Mouse (Mus musculus) heart, postnatal 36 days (tissue): ENCODE results near the gene Fktn. TPM values are rescaled to one million over a fixed set of nuclear protein-coding genes. Genes with fewer than 3 reads are reported as not detected.
A peak's percentile ranks its signal among the peaks of the same experiment; 100 is the strongest.
"Not testable (repeated sequence)": the region's sequence is repeated elsewhere in the genome, so short reads cannot be mapped to it uniquely, and the experiment has no call there.

ENCODE experiments used
- DNase-seq, 2 experiments: peaks; one replicate each; pipeline ENCODE4 v3.0.0; 2021 to 2022
- intact Hi-C: fragments of 180-260 bp; cut with DNase I; formaldehyde crosslinking; loops from one replicate; pipeline ENCODE4 v1.15.1; 2025
- total RNA-seq, 2 experiments: library from RNA; stranded (reverse); gene quantifications; 2 replicates each; pipeline ENCODE4 v1.2.3; 2021

Fktn gene
- total RNA-seq, 2 experiments from 2014 or later = 16.9 to 18.3 TPM

DNA sequence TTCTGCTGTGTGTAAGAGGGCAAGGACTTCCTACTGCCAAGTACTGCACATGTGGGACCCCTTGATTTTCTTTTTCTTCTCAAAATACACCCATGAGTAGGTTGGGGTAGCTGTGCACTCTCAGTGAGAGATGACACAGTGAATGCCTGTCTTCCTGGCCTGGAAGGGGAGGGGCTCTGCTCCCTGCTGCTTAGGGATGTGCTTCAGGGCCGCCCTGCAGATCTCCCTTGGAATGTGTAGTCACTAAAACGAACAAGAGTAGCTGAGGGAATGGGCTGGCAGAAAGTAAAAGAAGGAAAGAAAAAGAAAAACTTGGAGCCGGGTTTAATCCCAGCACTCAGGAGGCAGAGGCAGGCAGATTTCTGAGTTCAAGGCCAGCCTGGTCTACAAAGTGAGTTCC is 48.7 kb downstream of the Fktn start:
- intact Hi-C loops = no loop called here
- DNase-seq = no peak

DNA sequence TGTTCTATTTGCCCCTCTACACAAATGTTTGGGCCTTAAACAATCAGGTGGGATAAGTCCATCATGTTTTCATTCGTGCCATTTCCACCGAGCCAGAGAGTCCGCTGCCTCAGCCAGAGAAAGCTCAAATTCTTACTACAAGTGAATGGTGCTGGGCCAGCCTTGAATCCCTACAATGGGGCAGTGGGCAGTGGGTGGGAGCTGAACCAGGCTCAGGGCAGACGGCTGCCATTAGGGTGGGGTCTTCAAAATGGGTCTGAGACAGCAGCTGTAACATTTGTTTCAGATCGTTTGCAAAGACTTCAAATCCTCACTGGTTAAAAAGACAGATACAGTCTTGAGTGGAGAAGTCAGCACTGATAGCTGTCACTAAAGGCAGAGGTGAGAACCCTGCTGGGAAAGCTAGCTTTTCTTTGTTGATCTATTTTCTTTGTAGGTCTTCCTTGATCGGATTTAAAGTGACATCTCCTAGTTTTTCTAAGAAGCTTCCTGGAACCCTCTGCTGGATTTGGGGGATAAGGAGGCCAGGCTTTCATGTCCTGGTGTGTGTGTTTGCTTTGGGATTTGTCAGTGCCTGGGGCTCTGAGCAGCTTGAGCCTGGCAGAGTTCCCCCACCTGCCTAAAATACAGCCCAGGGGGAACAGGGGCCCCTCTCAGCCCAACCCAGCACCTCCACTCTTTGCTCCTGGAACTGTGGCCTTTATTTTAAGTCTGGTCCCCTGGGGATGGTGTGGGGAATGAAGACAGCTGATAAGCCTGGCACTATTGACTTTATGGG is 57.3 kb downstream of the Fktn start:
- intact Hi-C loops = no loop called here
- no peak for DNase-seq

- no peak for DNase-seq
- intact Hi-C loops = no loop called here
Measured at GRCm38 (mm10) chr4:53772004-53772403, 58.2 kb downstream of the Fktn start.

DNA sequence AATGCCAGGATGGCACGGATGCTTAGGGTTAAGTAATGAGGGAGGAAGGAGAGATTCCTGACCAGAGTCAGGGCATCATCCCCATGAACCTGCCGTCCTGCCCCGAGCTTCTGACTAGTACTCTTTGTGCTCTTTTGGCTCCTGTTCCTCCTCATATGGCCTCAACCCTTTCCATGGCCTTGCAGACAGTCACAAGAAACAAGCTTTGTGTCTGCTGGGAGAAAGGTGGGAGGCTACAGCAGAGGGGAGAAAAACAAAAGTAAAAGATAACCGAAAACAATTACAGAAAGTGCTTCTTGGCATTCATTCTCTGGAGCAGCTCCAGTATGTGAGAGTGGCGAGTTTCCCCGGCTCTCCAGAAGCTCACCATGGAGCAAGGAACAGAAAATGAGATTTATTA is 60.1 kb downstream of the Fktn start:
- intact Hi-C loops = no loop called here
- no peak for DNase-seq

DNA sequence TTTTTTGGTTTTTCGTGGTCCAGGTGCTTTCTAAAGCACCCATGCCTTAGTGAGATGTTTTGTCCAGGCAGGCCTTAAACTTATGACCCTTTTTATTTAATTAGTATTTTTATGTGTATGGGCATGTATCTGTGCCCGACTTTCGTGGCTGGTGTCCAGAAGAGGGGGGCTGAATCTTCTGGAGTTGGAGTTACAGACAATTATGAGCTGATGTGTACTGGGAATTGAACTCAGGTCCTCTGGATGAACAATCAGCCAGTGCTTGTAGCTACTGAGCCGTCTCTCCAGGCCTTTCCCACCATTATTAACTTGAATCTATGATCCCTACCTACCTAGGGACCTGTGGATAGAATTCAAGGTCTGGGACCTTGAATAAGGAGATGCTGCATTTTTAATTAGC is 67.6 kb downstream of the Fktn start:
- DNase-seq = no peak
- intact Hi-C loops = no loop called here

DNA sequence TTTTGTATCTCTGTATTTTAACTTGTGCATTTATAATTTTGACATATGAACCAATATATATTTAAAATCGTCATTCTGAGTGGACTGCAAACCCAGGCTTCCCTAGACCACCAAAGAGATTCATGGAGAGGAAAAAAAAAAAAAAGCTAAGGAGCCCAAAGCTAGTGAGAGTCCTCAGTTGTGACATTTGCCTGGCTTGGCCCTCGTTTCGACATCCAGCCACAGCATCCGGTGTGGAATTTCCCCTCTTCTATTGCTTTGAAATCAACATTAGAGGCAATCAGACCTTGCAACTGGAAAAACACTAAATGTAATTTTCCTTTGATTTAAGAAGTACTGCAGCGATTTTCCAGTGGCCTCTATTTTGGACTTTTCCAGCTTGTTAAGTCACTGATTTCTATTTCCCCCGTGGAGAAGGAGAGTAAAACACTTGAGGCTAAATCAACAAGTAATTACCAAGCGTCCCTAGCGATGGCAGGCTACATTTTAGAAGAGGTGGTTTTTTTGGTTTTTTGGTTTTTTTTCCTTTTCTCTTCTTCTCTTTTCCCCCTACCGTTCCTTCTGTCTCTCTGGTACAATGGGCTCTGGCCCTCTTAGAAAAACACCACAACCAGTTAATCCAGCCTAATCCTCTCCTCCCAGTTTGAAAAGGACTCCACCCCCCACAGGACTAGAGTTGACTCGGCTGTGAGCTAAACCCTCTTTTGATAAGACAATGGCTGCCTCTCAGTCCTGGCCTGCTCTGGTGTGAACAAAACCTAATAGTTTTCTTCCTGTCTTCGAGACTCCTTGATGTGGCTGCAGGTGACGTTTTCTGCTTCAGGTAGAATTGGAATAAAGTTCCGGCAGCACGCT is 68.6 kb downstream of the Fktn start:
- no peak for DNase-seq
- intact Hi-C loops = no loop called here

GRCm38 (mm10) chr4:53785746-53786398 is 72.1 kb downstream of the Fktn start:
- no peak for DNase-seq
- intact Hi-C loops = no loop called here

DNA sequence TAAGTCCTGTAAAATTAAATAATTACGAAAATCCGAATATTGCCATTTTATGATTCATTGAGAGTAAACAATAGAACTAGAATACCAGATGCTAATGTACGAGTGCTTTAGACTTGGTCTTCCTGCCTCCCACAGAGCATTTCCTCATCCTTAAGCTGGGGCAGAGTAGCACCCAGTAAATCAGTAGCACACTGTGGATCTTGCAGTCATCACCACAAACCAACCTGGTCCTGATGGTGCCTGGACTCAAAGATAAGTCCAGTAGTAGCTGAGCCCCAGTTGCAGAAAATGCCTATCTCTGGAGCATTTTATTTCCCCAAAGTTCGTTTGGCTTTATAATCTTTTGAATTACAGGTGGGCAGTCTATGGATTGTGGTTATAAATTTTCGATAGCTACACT is 73.1 kb downstream of the Fktn start:
- intact Hi-C loops = no loop called here
- no peak for DNase-seq

DNA sequence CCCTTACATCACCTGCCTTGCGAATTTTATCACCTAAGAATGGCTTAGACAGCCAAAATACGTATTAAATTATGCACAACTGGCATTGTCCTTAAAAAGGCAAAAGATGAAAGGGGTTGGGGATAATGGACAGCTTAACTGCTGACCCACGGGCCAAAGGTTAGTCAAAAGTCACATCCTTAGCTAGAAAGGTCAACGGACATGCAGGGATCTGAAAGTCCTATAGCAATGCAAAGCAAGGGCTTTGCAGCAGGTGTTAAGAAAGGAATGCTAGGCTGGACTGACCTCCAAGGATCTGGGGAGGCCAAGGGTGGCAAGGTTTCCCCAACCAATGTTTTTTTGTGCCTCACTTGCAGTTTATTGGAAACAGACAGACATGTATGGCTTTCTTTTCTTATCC is 75.5 kb downstream of the Fktn start:
- intact Hi-C loops = no loop called here
- no peak for DNase-seq

DNA sequence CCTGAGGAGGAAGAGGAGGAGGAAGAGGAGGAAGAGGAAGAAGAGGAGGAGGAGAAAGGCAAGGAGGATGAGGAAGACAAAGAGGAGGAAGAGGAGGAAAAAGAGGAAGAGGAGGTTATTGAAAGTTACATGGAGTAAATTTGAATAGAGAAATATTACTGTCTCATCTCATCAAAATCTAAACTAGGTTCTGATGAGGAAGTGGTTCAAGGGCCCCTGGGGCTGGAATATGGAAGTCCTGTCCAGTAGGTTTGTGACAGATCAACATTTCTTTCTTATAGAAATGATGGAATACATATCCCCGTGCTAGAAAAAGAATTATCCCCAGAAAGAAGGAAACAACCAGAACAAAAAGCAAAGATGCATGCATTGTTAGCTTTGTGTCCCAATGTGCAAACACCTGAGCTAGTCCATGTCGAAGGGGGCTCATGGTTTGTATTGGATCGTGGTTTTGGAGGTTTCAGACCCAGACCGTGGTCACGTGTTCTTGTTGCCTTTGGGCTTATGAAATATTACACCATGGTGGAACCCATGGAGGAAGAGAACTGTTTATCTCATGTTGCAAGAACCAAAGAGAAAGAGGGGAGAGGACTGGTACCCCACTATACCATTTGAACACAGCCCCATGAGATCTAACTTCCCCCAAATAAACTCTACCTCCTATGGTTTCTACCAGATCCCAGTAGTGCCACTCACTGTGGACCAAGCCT is 80.6 kb downstream of the Fktn start:
- intact Hi-C loops = no loop called here
- no peak for DNase-seq

GRCm38 (mm10) chr4:53795086-53795485 is 81.3 kb downstream of the Fktn start:
- DNase-seq = no peak
- intact Hi-C loops = no loop called here

DNA sequence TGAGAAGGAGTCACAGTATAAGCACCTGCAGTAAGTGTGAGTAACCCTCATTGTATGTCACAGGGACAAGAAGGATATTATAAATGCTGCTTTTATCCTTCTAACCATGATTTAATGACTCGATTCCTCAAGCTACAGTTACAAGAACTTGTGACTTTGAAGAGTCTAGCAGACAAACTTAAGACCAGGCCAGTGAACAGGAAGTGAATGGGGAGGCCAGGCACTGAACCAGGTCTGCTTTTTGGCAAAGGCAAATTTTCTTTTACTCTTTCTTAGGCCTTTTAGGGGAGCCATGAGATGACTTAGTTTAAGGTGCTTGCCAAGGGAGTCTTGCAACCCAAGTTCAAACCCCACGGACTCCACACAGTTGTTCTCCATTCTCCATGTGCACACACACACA is 81.9 kb downstream of the Fktn start:
- no peak for DNase-seq
- intact Hi-C loops = no loop called here

GRCm38 (mm10) chr4:53796865-53797772 is 83.3 kb downstream of the Fktn start:
- intact Hi-C loops = no loop called here
- DNase-seq = no peak

DNA sequence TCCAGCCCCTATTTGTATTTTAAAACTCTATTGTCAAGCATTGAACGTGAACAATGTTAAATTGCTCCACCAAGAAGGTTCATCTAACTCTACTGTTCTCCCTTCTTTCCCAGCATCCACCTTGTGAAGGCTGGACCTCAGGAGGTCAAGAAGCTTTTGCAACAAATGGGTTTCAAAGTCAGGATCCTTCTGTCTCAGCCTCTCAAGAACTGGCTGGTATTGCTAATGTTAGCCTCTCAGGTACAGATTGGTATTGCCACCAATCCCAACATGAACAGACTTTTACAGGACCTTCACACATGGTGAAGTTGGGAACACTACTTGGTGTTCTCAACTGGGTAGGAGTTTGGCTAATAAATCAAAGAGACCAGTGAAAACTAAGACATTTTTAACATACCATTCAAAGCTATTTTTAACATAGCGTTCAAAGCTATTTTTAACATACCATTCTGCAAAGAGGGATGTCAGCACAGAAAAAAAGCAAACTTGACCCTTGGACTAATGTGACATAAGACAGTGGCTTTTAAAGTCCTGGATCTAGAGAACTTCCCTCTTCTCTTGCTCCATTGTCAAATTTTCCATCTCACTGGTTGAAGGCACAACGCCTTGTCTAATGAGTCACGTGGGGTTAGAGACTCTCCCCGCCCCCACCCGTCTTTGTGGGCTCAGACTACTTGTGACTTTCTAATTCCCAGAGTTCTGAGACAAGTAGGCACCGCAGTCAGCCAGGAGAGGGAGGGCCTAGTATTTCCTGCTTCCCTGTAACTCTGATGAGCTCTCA is 85.3 kb downstream of the Fktn start:
- intact Hi-C loops = no loop called here
- DNase-seq = no peak

DNA sequence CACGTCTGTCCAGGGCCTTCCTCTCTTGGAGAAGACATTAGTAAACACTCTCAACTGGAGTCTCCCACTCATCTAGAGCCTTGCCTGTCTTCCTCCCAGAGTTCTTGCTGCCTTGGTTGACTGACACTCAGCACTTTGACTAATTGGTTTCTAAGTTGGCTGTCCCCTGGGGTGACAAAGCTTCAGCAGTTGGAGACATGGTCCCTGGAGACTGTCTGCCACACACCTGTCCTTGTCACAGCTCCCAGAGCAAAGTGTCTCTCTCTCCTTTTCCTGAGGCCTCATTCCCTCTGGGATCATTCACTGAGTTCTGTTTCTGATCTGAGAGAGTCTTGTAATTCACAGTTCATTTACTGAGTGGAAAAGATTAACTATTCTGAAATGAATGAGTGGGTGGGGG is 86.0 kb downstream of the Fktn start:
- intact Hi-C loops = no loop called here
- no peak for DNase-seq

DNA sequence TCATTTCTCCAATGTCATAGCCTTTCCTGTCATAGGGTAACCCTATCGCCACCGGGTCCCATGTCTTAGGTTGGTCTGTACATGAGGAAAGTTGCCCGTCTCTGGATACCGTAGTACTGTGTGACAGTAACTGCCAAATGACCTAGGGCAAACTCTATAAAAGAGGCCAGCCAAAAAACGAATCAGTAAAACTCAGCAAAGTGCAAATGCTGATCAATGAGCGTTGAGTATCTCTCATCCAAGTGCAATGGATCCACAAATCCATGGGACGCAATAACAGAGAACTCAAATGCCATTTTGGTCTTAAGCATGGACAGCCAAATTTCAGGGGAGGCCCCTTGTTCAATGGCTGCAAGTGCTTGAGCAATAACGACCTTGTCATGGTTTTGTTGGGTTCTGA is 89.9 kb downstream of the Fktn start:
- DNase-seq, intact Hi-C loops: not testable (repeated sequence)

GRCm38 (mm10) chr4:53806428-53806827 is 92.6 kb downstream of the Fktn start:
- DNase-seq, intact Hi-C loops: not testable (repeated sequence)

DNA sequence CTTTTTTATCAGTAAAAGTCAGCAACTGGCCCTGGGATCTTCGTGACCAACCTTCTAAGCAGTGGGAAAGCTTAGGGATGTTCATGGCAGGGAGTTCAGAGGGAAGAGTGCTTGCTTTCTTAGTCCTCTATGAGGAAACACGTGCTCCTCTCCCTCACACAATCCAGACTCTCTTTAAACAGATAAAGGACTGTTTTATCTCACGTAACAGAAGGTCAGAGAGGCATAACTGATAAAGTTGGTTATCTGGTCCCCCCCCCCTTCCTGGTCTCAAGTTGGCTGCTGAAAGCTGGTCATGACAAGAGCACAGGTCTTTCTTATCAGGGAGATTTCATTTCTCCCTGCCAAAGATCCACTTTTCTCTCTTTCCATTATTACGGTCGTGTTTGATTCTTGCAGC is 104.5 kb downstream of the Fktn start:
- intact Hi-C loops = no loop called here
- no peak for DNase-seq

DNA sequence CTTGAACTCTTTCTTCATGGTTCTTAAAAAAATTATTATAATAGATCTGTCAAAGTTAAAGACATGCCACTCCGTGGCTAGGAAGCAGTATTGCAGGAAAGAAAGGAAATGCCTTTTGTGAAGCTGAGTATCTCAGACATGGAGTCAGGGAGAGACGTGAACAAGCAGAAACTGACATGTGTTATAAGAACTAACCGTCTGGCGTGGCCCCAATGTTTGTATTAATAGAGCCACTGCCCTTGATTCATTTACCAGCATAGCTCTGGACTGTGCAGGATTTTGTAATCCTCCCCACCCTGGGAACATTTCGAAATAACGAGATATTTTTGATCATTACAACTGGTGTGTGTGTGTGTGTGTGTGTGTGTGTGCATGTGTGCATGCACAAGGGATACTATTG is 109.9 kb downstream of the Fktn start:
- DNase-seq = peak; percentile 36 to 46
- intact Hi-C loops = no loop called here
